Mouse (Mus musculus) limb, embryonic 12.5 days (tissue): Measurements from ENCODE around the gene Adap2. TPM values are rescaled to one million over a fixed set of nuclear protein-coding genes. Genes with fewer than 3 reads are reported as not detected.

Experiments
- ATAC-seq: fragments of 200-750 bp; cut with Nextera tagmentation; 2 replicates; pipeline ENCODE4 v1.8.0; 2017; ENCODE audit warnings: low read depth, moderate TSS enrichment; ENCODE audit not compliant: insufficient number of reproducible peaks, insufficient read depth, low FRiP score, low TSS enrichment
- H3K27ac ChIP-seq: fragments of 300-500 bp; sonication (generic); 2 replicates; pipeline ENCODE4 v1.5.1; 2016; ENCODE audit warnings: mild to moderate bottlenecking, moderate library complexity
- H3K27me3 ChIP-seq: fragments of 300-500 bp; sonication (generic); 2 replicates; pipeline ENCODE4 v1.6.1; 2016; ENCODE audit warnings: mild to moderate bottlenecking, moderate library complexity
- H3K36me3 ChIP-seq: fragments of 300-500 bp; sonication (generic); 2 replicates; pipeline ENCODE4 v1.6.1; 2016; ENCODE audit warnings: mild to moderate bottlenecking, moderate library complexity
- H3K4me1 ChIP-seq: fragments of 300-500 bp; sonication (generic); replicated peaks from 2 replicates; pipeline ENCODE4 v1.6.1; 2016
- H3K4me2 ChIP-seq: fragments of 300-500 bp; sonication (generic); 2 replicates; pipeline ENCODE4 v1.6.1; 2016; ENCODE audit warnings: mild to moderate bottlenecking, moderate library complexity
- H3K4me3 ChIP-seq: fragments of 300-500 bp; sonication (generic); replicated peaks from 2 replicates; pipeline ENCODE4 v1.5.1; 2016; ENCODE audit warnings: mild to moderate bottlenecking
- H3K9ac ChIP-seq: fragments of 300-500 bp; sonication (generic); replicated peaks from 2 replicates; pipeline ENCODE4 v1.6.1; 2016; ENCODE audit warnings: mild to moderate bottlenecking, moderate library complexity
- H3K9me3 ChIP-seq: fragments of 300-500 bp; sonication (generic); 2 replicates; pipeline ENCODE4 v1.6.1; 2016; ENCODE audit warnings: mild to moderate bottlenecking, moderate library complexity
- WGBS: fragments of 180-500 bp; shearing (Covaris S2); methylation state at CpG from one replicate; pipeline ENCODE4 v1.1.7; 2016; 5-methylcytosine and 5-hydroxymethylcytosine counted together
- polyA plus RNA-seq: library from polyadenylated mRNA; unstranded; fragments of >200 nt; fragmentation: Nextera tagmentation; extraction: Ambion mirVana; gene quantifications from 2 replicates; pipeline ENCODE4 v1.2.1, GENCODE M21; 2016

Adap2 gene
- polyA plus RNA-seq, 1 experiment from 2014 or later = 0.45 TPM

DNA sequence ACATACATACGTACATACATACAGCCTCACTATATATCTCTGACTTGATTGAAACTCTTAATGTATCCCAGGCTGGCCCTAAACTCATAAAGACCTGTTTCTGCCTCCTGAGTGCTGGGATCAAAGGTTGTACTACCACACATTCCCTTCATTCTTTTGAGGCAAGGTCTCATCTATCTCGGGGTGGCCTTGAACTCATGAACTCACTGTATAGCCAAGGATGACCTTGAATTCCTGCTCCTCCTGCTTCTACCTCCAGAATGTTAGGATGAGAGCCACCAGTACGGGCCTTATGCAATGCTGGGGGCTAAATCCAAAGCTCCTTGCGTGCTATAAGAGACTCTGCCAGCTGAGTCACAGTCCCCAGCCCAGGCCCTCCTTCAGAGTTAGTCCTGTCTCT, 7.1 kb downstream of the Adap2 start:
- H3K4me1 ChIP-seq = no peaks in the 10 kb centered on the region
- H3K27me3 ChIP-seq = peaks cover 26% of the 10 kb centered on the region
- H3K4me2 ChIP-seq = no peak overlapping the region
- H3K4me3 ChIP-seq = no peak overlapping the region
- H3K9ac ChIP-seq = no peak overlapping the region
- H3K36me3 ChIP-seq = no peaks in the 10 kb centered on the region
- H3K27ac ChIP-seq = no peak overlapping the region
- ATAC-seq = no peak
- no peaks in the 10 kb centered on the region for H3K9me3 ChIP-seq
- 82% methylated on average over 4 of the region's 4 CpGs for WGBS

DNA sequence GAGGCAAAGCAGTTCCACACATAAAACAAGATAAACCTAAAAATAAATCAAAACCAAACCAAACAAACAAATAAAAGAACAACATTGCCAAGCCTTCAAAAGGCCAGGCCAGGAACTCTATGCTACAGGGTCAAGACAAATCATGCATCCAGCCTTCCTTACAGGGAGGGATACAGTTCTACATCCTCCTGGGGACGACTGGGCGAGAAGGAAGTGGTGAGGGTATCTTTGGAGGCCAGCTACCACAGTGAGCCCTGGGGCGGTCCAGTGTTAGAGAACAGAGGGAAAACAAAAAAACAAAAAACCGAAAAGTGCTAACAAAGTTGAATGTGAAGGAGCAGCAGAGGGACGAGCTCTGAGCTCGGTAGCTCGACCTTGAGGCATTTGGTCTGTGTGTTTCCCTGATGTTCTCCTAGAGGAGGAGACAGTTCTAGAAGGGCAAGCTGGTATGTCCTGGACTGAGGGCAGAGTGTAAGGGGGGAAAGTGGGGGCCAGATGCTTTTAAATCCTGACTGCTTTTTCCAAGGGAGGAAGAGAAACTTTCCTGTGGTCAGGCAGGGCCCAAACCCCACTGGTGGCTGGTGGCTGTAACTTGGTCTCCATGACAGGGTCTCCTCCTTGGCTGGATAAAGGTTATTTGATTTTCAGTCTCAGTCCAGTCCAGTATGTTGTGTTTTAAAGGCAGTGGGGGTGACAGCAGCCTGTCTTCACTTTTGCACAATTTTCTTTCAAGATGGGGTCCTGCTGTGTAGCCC, 9.6 kb downstream of the Adap2 start:
- Histone ChIP-seq H3K4me2 (no peak overlapping the region), H3K27ac (no peak overlapping the region), H3K9me3 (no peaks in the 10 kb centered on the region), H3K27me3 (peaks cover 6% of the 10 kb centered on the region; the same call in 1 of the 2 replicates), H3K4me1 (no peaks in the 10 kb centered on the region), H3K9ac (no peak overlapping the region), H3K36me3 (no peaks in the 10 kb centered on the region), H3K4me3 (no peak overlapping the region)
- ATAC-seq = no peak
- WGBS = 78% methylated on average over 7 of the region's 7 CpGs

DNA sequence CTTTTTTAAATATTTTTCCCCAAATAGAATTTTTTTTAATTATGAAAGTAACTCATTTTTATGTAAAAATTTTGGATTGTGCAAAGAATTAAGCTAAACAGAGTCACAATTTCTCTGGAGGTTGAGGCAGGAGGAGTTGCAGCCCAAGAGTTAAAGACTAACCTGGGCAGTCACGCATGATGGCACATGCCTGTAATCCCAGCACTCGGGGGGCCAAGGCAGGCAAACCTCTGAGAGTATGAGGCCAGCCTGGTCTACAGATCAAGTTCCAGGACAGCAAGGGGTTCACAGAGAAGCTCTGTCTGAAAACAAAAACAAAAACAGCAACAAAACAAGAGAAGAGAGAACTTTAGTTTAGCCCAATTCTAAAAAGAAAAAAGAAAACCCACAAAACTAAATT, 10.3 kb downstream of the Adap2 start:
- Histone ChIP-seq H3K9me3 (no peaks in the 10 kb centered on the region), H3K9ac (no peak overlapping the region), H3K4me1 (no peaks in the 10 kb centered on the region), H3K4me3 (no peak overlapping the region), H3K27me3 (peaks cover 2% of the 10 kb centered on the region; the same call in 1 of the 2 replicates), H3K4me2 (no peak overlapping the region), H3K27ac (no peak overlapping the region), H3K36me3 (no peaks in the 10 kb centered on the region)
- WGBS = 78% methylated on average over 2 of the region's 2 CpGs
- no peak for ATAC-seq

DNA sequence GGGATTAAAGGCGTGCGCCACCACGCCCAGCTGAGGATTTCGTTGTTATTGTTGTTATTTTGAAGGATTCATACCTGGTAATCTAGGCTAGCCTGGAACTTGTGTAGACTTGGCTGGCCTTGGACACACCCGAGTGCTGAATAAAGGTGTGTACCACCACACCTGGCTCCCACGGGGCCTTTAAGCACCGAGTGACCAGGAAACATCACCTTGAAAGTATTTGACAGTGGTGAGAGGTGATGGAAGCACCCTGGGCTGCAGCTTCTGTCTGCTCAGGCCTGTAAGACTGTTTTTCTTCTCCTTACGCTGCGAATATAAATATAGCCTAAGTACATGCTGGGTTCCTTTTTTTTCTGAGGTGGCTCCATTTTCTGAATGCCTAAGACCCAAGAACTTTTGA, 14.2 kb downstream of the Adap2 start:
- 90% methylated on average over 9 of the region's 9 CpGs for WGBS

DNA sequence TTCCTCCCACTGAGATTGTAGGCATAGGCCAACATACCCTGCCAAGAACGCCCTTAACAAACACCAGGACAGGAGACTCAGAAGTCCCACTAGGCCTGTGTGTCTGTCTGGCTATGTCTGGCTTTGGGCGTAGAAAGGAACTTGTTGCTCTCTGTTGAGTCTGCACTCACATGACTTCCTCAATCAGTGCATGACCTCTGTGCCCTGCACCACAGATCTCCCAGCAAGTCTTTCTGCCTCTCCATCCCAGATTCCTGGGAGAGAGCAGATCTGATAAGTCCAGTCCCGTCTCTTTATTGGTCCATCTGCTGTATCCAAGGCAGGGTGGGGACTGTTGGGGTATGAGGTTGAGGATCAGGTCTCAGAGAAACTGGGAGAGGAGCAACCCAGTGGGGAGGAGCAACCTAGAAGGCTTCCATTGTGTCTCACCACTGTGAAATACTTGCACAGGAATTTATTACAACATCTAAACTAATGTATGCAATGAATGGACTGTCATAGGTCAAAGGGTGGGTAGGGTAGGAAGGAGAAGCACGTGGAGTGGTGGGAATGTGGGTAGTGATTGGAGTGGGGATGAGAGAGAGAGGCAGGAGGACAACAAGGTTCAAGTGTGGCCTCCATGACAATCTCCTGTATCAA, 14.8 kb downstream of the Adap2 start:
- H3K4me1 ChIP-seq = no peaks in the 10 kb centered on the region
- H3K9me3 ChIP-seq = no peaks in the 10 kb centered on the region
- no peaks in the 10 kb centered on the region for H3K27me3 ChIP-seq
- 73% methylated on average over 4 of the region's 4 CpGs for WGBS
- no peak overlapping the region for H3K4me3 ChIP-seq
- H3K9ac ChIP-seq = no peak overlapping the region
- ATAC-seq = no peak
- H3K4me2 ChIP-seq = no peak overlapping the region
- no peaks in the 10 kb centered on the region for H3K36me3 ChIP-seq
- H3K27ac ChIP-seq = no peak overlapping the region

More for the DNA sequence above, 14.2 kb downstream of the Adap2 start:
- Histone ChIP-seq H3K27me3 (no peaks in the 10 kb centered on the region), H3K4me1 (no peaks in the 10 kb centered on the region), H3K4me2 (no peak overlapping the region), H3K27ac (no peak overlapping the region), H3K9ac (no peak overlapping the region), H3K9me3 (no peaks in the 10 kb centered on the region), H3K4me3 (no peak overlapping the region), H3K36me3 (no peaks in the 10 kb centered on the region)
- ATAC-seq = no peak

DNA sequence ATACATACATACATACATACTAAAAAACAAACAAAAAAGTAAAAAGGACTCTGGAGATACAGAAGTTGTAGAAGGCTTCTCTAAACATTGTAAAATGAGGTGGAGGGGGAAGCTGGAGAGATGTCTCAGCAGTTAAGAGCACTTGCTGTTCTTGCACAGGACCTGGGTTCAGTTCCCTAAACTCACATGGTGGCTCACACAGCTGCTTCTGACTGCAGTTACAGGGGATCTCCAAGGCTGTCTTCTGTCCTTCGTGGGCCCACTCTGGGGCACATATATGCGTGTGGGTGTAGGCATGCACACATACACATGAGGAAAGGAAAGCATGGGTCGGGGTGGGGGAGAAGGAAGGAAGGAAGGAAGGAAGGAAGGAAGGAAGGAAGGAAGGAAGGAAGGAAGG, 15.7 kb downstream of the Adap2 start:
- no peak overlapping the region for H3K27ac ChIP-seq
- H3K9me3 ChIP-seq = no peaks in the 10 kb centered on the region
- H3K9ac ChIP-seq = no peak overlapping the region
- WGBS = 88% methylated on average over 3 of the region's 3 CpGs
- ATAC-seq = no peak
- no peaks in the 10 kb centered on the region for H3K36me3 ChIP-seq
- H3K4me2 ChIP-seq = no peak overlapping the region
- no peaks in the 10 kb centered on the region for H3K4me1 ChIP-seq
- no peaks in the 10 kb centered on the region for H3K27me3 ChIP-seq
- no peak overlapping the region for H3K4me3 ChIP-seq

DNA sequence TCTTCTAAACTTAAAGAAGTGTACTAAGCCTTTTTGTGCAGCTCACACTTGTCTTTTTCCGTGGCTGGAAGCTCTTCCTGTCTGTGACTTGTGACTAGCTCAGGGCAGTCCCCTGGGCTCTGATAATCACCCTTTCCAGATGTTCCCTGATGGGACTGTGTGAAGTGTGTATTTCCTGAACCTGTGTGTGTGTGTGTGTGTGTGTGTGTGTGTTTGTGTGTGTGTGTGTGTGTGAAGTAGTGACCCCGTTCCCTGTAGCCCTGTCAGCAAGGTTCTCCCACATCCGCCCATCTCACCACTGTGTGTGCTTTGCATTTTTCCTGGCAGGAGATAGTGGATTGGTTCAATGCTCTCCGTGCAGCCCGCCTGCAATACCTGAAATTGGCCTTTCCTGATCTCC, 16.4 kb downstream of the Adap2 start:
- no peaks in the 10 kb centered on the region for H3K9me3 ChIP-seq
- no peak overlapping the region for H3K4me3 ChIP-seq
- ATAC-seq = no peak
- 58% methylated on average over 5 of the region's 5 CpGs for WGBS
- H3K9ac ChIP-seq = no peak overlapping the region
- no peak overlapping the region for H3K4me2 ChIP-seq
- no peaks in the 10 kb centered on the region for H3K4me1 ChIP-seq
- no peaks in the 10 kb centered on the region for H3K36me3 ChIP-seq
- H3K27ac ChIP-seq = no peak overlapping the region
- no peaks in the 10 kb centered on the region for H3K27me3 ChIP-seq

DNA sequence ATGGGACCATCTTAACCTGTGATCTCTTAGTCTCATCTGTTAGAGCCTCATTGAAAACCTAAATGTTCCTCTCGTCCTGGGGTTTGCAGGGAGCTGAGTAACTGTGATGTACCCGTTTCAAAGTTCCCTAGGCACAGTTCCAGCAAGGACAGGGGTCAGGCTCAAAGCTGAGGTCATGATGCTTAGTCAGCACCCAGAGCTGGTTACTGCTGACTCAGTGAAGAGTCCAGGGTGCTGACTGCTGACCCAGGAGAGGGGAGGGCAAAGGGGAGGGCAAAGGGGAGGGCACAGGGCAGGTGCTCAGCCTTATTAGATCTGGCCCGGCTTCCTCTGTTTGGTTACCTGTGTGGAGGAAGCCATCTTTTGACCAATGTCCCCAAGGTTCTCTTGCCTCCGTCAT, 18.0 kb downstream of the Adap2 start:
- WGBS = 69% methylated on average over 4 of the region's 4 CpGs

DNA sequence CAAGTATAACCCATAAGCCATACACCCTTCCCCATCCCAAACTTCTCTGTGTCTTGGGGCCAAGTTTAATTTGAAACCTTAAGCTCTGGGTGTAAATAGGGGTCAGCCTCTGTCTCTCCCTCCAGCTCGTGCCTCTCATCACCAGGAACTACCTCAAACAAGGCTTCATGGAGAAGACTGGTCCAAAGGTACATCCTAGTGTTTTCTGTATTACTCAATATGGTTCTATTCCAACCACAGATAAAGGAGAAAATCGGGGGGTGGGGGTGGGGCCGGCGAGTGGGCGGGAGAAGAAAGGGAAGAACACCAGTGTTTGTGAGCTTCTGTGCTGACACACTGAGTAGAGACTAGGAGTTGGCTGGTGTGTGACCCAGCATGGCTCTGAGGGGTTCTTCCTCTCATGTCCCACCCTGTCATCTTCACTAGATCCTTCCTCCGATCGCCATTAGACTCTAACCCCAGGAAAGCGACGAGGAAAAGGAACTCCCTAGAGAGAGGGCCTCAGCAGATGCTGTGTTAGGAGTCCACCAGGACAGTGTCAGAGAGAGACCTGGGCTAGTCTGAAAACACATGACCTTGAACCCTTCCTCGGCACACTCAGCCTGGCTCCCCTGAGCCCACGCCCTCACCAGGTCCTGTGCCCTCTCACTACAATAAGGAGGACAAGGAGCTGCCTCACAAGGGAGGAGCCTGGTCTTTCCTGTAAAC, 20.2 kb downstream of the Adap2 start:
- Histone ChIP-seq H3K4me3 (no peak overlapping the region), H3K9me3 (no peaks in the 10 kb centered on the region), H3K27ac (no peak overlapping the region), H3K4me2 (no peak overlapping the region), H3K4me1 (no peaks in the 10 kb centered on the region), H3K27me3 (no peaks in the 10 kb centered on the region), H3K9ac (no peak overlapping the region), H3K36me3 (no peaks in the 10 kb centered on the region)
- no peak for ATAC-seq
- 80% methylated on average over 11 of the region's 11 CpGs for WGBS

More for the DNA sequence above, 18.0 kb downstream of the Adap2 start:
- Histone ChIP-seq H3K36me3 (no peaks in the 10 kb centered on the region), H3K4me1 (no peaks in the 10 kb centered on the region), H3K4me2 (no peak overlapping the region), H3K9ac (no peak overlapping the region), H3K27ac (no peak overlapping the region), H3K27me3 (no peaks in the 10 kb centered on the region), H3K4me3 (no peak overlapping the region), H3K9me3 (no peaks in the 10 kb centered on the region)
- ATAC-seq = no peak

DNA sequence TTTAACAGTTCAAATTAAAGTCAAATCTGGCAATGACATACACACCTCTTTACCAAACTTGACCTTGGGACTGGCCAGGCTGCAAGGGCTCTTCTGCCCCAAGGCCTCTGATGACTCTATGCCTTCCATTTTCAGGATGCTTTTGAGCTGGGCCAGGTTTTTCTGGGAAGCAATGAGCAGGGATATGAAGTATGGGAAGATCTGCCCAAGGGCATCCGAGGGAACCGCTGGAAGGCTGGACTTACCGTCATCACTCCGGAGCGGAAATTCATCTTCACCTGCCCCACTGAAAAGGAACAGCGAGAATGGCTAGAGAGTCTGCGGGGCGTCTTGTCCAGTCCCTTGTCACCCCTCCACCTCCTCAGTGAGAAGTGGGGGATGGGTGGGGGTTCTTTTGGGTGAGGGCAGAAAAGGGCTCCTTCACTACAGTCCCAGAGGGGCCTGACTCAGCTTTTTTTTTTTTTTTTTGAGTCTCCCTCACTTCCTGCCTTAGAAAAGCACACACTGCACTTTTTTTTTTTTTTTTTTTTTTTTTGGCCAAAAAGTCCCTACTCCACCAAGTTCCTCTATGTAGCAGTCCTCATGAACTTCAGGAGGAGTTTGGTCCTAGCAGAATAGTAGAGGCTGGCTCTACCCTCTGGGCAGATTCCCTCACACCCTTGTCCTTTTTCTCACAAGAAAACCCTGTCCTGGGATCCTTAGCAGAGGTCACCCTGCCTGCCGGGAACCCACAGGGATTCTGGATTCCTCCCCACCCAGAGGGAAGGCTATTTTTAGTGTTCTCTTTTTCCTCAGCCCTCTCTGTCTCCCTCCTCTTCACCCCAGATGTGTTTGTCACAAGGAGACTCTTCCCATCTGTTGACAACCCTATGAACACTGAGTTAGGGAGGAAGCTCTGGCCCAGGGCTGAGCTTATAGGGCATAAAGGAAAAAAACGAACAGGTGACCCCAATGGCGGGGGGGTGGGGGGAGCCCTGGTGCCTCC, 23.3 kb downstream of the Adap2 start:
- WGBS = 80% methylated on average over 11 of the region's 11 CpGs
- ATAC-seq = no peak

More for the DNA sequence above, 23.3 kb downstream of the Adap2 start:
- no peaks in the 10 kb centered on the region for H3K4me1 ChIP-seq
- no peak overlapping the region for H3K4me3 ChIP-seq
- no peaks in the 10 kb centered on the region for H3K9me3 ChIP-seq
- H3K9ac ChIP-seq = no peak overlapping the region
- H3K36me3 ChIP-seq = no peaks in the 10 kb centered on the region
- no peaks in the 10 kb centered on the region for H3K27me3 ChIP-seq
- H3K4me2 ChIP-seq = no peak overlapping the region
- H3K27ac ChIP-seq = no peak overlapping the region
